Mouse (Mus musculus) testis, postnatal 10 days (tissue): ENCODE results near the gene AW822073.

Source experiments
- DNase-seq: peaks from one replicate; pipeline ENCODE4 v3.0.0; 2021; ENCODE audit warnings: low spot score

The AW822073 gene

DNA sequence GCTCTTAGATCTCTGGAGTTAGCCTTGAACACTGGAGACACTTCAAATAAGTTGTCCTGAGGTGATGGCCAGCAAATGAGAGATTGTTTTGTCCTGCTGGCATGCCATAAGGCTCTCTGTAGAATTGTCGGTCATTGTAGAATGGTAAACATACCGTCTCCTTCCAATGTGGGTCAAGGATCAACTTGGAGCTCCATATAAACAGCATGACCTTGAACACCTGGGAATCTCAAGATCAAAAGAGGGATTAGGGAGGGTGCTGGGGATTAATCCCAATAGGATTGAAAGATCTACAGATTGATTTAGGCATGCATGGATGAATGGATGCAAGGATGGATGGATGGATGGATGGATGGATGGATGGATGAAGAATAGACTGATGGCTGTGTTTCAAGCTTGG, 3.2 kb downstream of the AW822073 start:
- peak; percentile 55 for DNase-seq

DNA sequence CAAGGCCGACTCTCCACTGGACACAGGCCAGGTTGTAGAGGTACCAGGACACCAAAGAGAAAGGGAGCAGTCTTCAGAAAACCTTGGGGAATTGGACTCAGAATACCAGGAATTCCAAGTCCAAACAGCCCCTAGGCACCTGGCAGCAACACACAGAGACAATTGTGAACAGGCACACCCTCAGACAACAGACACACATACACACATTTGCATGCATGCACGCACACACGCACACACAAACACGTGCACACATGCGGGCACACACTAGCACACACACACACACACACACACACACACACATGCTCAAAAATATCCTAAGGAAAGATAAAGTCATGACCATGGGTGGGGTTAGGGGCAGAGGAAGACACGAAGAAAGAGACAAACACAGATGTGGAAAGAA, 4.0 kb downstream of the AW822073 start:
- peak; percentile 78 for DNase-seq

DNA sequence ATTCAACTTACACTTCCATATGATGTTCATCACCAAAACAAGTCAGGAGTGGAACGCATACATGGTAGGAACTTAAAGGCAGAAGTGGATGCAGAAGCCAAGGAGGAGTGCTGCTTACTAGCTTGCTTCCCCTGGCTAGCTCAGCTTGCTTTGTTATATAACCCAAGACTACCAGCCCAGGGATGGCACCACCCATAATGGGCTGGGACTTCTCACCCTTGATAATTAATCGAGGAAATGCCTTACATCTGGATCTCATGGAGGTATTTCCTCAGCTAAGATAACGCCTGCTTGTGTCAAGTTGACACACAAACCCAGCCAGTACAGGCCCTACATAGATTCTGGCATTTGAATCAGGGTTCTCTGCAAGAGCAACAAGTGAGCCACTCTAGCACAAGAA, 7.4 kb downstream of the AW822073 start:
- DNase-seq = no peak

DNA sequence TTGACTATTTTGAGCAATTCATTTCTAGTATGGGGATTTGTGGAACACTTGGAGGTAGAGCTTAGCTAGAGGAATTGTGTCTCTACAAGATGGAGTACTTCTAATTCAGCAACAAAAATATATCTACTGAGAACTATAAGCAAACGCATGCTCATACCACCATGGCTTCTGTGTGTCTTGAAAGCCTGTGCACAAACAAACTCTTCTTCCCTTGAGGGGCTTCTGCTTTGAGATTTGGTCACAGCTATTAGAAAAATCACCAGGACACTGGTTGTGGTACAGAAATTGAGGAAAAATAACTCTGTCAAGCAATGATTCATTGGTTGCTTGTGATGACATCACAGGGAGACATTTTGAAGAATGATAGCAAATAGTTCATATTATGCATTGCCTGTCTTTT, 9.4 kb downstream of the AW822073 start:
- no peak for DNase-seq

DNA sequence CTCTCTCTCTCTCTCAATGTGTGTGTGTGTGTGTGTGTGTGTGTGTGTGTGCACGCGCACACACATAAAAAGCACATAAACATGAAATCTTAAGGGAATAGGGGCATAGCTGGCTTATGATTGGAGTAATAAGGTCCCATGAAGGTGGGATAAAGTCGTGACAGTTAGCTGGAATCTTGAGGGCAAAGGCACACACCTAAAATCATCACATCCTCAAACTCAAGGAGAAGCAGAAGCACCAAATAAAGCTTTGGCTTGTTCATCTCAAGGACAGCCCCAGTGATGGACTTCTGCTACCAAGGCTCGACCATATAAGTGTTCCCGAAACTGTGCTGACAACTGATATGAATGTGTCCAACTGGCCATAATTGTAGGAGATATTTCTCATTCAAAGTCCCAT, 9.8 kb downstream of the AW822073 start:
- DNase-seq = no peak

- DNase-seq = no peak
These were observed 10.2 kb downstream of the AW822073 start for GRCm38 (mm10) chr10:58214497-58214896.

DNA sequence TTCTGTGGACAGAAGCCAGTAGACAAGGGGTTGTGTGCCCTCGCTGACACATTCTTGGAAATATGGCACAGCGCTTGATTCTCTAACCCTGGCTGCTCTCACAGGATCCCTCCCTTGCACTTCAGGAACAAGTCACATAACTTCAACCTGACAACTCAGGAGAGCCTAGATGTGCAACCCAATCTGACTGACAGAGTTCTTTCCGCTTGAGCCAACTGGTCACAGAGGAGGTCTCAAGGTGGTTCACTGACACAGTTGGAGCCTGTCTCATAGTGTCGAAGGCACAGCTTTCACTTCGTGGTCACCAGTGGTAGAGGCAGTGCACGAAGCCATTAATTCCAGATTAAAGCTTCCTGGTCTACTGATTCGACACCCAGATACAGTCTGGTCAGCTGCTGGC, 12.5 kb downstream of the AW822073 start:
- peak; percentile 56 for DNase-seq

- DNase-seq = no peak
These were observed 13.5 kb downstream of the AW822073 start for GRCm38 (mm10) chr10:58211213-58211612.

GRCm38 (mm10) chr10:58210514-58210913, 14.2 kb downstream of the AW822073 start:
- DNase-seq = no peak

DNA sequence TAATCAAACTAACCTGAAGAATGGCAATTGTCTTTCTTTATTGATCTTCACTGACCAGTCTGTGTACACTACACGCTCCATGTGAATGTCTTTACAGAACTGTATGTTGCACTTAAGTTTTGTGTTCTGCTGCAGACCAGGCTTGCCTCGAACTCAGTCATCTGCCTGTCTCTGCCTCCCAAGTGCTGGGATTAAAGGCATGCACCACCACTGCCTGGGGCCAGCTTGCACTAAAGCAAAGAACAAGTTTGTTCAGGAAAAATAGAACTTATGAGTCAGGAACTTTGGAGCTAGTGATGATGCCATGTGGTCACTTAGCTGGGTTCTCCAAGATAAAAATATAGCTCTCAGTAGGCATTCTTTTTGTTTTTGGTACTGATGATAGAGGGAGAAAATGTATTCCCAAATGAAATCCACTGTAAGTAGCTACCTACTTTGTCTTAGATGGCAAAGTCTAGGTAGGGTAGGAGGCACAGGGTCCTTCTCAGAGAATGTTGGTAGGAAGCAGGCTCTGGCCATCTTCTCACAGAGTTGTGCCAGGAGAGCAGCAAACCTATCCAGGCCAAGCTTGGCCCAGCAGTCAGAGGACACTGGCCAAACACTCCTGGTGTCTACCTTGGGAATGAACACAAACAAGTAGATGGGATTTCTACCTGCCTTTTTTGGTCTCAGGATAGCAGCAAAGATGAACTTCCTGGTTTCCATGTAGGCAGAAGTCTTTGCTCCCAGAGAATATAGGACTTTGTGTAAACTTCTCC, 14.8 kb downstream of the AW822073 start:
- no peak for DNase-seq

- DNase-seq = no peak
These were observed 17.9 kb downstream of the AW822073 start for GRCm38 (mm10) chr10:58206639-58207404.

DNA sequence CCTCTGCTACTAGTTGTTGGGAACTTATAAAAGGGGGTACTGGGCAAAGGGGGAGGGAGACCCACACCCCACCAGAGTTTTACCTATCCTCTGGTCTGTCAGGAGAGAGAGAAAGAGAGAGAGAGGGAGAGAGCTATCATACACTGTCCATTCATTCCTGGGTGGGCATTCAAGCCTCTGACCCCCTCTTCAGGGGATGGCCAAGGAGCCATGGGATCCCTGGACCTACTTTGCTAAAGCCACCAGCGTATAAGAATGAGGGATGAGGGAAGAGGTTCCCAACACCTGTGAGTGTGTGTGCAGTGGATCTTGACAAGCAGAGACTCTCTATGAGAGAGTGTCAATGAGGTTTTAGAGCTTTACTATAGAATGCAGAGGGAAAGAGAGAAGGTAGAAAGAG, 18.7 kb downstream of the AW822073 start:
- DNase-seq = no peak
